Mouse (Mus musculus) retina, postnatal 7 days (tissue): ENCODE results near the gene Ccdc69.
"Not testable (repeated sequence)": the region's sequence is repeated elsewhere in the genome, so short reads cannot be mapped to it uniquely, and the experiment has no call there.

Experiments
- DNase-seq: peaks from one replicate; pipeline ENCODE4 v3.0.0-alpha.2; 2012; ENCODE audit warnings: low read depth, low spot score

Ccdc69 gene

GRCm38 (mm10) chr11:55097463-55098188, 19.7 kb upstream of the Ccdc69 start, which contains the start of gene Gm2a:
Gene Gm2a, plus strand, starts transcription at chr11:55098115.
- peak; percentile 92 for DNase-seq

GRCm38 (mm10) chr11:55096731-55097462, 19.0 kb upstream of the Ccdc69 start:
- DNase-seq: no peak

GRCm38 (mm10) chr11:55096296-55096695, 18.4 kb upstream of the Ccdc69 start:
- not testable (repeated sequence) for DNase-seq

- DNase-seq: no peak
These were observed 15.2 kb upstream of the Ccdc69 start for GRCm38 (mm10) chr11:55093096-55093495.

- DNase-seq: no peak
These were observed 12.0 kb upstream of the Ccdc69 start for GRCm38 (mm10) chr11:55089892-55090291.

- peak; percentile 76 for DNase-seq
These were observed 9.1 kb upstream of the Ccdc69 start for GRCm38 (mm10) chr11:55087006-55087405.

GRCm38 (mm10) chr11:55085396-55085795, 7.5 kb upstream of the Ccdc69 start:
- no peak for DNase-seq

GRCm38 (mm10) chr11:55084629-55085028, 6.7 kb upstream of the Ccdc69 start:
- no peak for DNase-seq

GRCm38 (mm10) chr11:55081206-55081605, 3.3 kb upstream of the Ccdc69 start:
- no peak for DNase-seq

GRCm38 (mm10) chr11:55079180-55079579, 1.2 kb upstream of the Ccdc69 start:
- DNase-seq: no peak

GRCm38 (mm10) chr11:55078502-55078901, 571 bp upstream of the Ccdc69 start:
- no peak for DNase-seq

- no peak for DNase-seq
These were observed 1.7 kb downstream of the Ccdc69 start for GRCm38 (mm10) chr11:55076234-55076633.

- no peak for DNase-seq
These were observed 2.3 kb downstream of the Ccdc69 start for GRCm38 (mm10) chr11:55075602-55076001.

GRCm38 (mm10) chr11:55073191-55073590, 4.7 kb downstream of the Ccdc69 start:
- no peak for DNase-seq

GRCm38 (mm10) chr11:55072467-55072866, 5.5 kb downstream of the Ccdc69 start:
- DNase-seq: no peak

GRCm38 (mm10) chr11:55071344-55071743, 6.6 kb downstream of the Ccdc69 start:
- DNase-seq: no peak

- no peak for DNase-seq
These were observed 8.9 kb downstream of the Ccdc69 start for GRCm38 (mm10) chr11:55069023-55069422.

- no peak for DNase-seq
These were observed 11.0 kb downstream of the Ccdc69 start for GRCm38 (mm10) chr11:55066921-55067320.

GRCm38 (mm10) chr11:55062856-55063255, 15.1 kb downstream of the Ccdc69 start:
- no peak for DNase-seq

- DNase-seq: no peak
These were observed 17.1 kb downstream of the Ccdc69 start for GRCm38 (mm10) chr11:55060802-55061201.

GRCm38 (mm10) chr11:55057511-55057910, 20.4 kb downstream of the Ccdc69 start:
- DNase-seq: no peak

- no peak for DNase-seq
These were observed 27.0 kb downstream of the Ccdc69 start for GRCm38 (mm10) chr11:55050837-55051510.
